Mouse (Mus musculus): ENCODE measurements around the gene Kcnc1.

Kcnc1 gene

DNA sequence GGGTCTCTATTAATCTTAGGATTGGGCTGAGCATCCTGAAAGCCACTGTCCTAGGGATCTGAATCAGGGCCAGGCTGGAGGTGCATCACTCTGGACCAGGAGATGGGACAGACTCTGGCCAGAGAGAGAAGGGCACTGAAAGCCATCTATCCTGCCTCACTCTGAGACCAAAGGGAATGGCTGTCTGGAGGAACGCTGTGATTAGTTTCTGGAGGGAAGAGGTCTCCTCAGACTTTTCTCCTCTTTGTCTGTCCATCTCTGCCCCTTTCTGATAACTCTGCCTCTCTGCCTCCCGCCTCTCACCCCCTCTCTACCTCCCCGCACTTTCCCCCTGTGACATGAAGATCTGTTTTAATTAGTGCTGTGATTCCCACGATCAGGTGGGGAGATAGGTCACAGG is 1.4 kb upstream of the Kcnc1 start:
- no peak for DNase-seq (ENCODE audit: low read depth)

DNA sequence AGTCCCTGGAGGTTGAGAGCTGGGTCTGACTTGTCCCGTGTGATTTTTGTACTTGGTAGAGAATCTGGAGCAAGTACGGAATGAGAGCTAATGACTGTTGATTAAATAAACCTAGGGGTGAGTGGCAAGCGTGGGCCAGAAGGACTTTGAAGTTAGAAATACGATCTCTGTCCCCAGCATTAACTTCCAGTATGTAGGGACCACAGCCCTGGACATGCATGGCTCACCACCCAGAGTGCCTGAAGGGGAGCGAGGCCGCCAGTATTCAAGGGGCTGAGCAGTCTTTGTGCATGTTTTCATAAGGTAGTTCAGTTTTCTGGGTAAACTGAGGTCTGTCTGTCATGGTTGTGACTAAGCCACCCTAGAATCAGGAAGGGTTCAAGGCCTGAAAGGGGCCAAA is 726 bp upstream of the Kcnc1 start:
- no peak for DNase-seq (ENCODE audit: low read depth)

DNA sequence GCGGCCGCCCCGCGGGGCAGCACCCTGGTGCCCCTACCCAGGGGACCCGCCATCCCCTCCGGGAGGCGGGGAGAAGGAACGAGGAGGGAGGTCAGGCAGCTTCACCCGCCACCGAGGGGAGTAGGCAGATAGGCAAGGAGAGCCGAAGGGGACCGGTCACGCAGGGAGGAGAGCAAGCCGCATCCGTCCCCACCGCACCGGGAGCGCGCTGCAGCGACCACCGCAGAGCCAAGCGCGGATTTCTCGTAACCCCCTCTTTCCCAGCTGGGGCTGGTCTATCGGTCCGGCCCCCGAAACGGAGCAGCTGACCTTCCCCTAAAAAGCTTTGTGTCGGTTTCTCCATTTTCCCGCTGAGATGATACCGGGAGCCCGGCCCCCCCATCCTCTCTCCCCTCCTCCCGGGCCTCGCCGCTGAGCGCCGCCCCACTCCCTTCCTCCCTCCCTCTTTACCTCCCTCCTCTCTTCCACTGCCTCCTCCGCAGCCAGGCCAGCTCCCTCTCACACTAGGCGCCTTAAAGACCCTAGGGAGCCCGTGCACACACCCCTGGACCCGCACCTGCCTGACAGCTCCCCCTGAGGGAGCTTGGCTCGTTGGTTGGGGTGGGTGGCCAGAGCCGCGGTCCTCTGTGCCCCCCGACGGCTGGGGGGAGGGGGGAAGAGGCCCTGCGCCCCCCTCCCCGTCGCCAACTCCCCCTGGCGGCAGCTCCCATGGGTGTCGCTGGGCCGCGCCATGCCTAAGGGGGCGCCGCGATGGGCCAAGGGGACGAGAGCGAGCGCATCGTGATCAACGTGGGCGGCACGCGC is 833 bp downstream of the Kcnc1 start:
- DNase-seq (ENCODE audit: low read depth) = no peak

- DNase-seq (ENCODE audit: low read depth) = no peak
These were observed 1.5 kb downstream of the Kcnc1 start for GRCm38 (mm10) chr7:46397732-46398333.

- DNase-seq (ENCODE audit: low read depth) = no peak
These were observed 2.3 kb downstream of the Kcnc1 start for GRCm38 (mm10) chr7:46398612-46399011.

DNA sequence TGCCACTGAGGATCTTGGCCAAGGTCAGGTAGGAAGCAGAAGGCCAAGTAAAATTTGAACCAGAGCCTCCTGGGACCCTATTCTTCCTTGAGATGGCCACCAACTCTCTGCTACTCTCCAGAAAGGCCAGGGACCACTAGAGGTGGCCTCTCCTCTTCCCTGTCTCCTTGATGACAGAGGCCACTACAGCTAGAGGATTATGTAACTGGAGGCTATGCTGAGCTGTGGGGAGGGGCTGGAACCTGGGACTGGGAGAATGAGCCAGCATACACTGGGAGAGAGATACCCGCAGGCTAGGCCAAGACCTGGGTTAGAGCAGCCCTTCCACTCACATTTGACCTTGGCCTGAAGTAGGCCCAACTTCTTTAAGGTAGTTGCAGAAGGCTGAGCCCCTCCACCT is 3.4 kb downstream of the Kcnc1 start:
- DNase-seq (ENCODE audit: low read depth) = no peak

DNA sequence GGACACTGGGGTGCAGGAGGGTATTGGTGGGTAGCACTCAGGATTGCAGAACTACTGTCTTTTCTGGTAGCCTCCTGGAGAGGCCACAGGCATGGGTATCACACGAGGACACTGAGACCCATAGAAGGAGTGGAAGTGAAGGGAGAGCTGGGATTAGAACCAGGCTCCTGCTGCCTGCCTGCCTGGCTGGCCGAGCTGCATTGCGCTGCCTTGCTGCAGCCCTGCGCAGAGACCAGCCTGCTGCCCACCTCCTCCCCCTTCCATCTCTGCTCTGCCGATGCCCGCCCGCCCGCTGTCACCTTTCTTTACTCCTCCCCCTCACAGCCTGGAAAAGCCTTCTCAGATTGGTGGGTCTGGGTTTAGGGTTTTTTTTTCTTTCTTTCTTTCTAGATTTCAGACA is 4.0 kb downstream of the Kcnc1 start:
- DNase-seq (ENCODE audit: low read depth) = no peak

GRCm38 (mm10) chr7:46401371-46402180 is 5.3 kb downstream of the Kcnc1 start:
- DNase-seq (ENCODE audit: low read depth) = no peak

- no peak for DNase-seq (ENCODE audit: low read depth)
These were observed 7.6 kb downstream of the Kcnc1 start for GRCm38 (mm10) chr7:46403616-46404485.

- no peak for DNase-seq (ENCODE audit: low read depth)
These were observed 8.5 kb downstream of the Kcnc1 start for GRCm38 (mm10) chr7:46404756-46405155.

DNA sequence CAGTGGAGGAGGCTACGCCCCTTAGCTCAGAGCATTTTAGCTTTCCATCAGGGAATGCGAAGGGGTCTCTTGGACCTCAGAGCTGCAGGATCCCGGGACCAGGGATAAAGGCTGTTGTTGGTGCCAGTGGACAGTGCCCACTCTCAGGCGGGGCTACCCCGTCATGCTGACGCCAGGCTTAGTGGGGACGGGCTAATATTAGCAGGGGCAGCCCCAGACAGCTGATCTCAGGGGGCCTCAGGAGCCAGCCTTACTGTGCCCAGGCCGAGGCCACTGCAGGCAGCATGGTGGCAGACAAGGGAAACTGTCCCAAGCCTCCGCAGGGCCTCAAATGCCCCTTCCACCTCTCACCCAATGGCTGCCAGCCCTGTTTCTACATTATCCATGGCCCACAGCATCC is 12.3 kb downstream of the Kcnc1 start:
- DNase-seq (ENCODE audit: low read depth) = no peak

DNA sequence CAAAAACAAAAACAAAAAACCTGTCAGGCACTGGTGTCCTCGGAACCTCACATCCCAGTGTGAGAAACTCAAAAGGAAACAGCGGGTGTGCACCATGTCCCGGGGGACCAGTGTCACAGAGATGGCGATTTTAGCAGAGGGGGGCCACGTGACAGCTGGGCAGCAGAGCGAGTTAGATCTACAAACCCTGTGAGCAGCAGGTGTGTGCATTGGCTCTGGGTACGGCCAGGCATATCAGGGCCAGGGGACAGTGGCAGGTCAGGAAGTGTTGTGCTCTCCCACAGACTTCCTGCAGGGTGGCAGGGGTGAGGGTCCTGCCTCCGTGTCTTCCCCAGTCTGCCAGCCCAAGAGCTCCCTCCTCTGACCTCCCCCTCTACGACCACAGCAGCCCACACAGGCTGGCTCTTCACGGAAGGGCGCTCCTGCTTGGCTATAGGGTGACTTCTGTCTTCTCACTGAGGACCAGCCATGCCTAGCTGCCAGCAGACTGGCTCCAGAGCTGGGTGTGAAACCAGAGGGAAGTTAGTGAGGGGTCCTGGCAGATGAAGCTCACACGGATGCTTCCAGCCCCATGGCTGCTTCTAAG is 13.0 kb downstream of the Kcnc1 start:
- no peak for DNase-seq (ENCODE audit: low read depth)

DNA sequence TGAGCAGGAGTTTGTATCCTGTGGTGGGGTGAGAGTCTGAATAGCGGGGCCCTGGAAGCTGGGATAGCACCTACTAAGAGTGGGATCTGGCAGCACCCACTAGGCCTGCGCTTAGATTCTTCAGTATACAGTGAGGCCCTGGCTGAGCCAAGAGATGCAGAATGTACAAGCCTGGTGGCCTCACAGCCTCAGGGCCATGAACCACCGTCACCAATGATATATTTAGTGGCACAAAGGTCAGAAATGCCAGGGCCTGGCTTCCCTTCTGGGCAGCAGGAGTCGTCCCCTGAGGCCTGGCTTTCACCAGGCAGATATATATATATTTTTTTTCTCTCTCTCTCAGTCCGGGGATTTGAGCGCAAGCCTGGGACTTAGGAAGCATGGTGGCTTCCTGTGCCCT is 14.4 kb downstream of the Kcnc1 start:
- no peak for DNase-seq (ENCODE audit: low read depth)

GRCm38 (mm10) chr7:46412823-46413222 is 16.5 kb downstream of the Kcnc1 start:
- DNase-seq (ENCODE audit: low read depth) = no peak

DNA sequence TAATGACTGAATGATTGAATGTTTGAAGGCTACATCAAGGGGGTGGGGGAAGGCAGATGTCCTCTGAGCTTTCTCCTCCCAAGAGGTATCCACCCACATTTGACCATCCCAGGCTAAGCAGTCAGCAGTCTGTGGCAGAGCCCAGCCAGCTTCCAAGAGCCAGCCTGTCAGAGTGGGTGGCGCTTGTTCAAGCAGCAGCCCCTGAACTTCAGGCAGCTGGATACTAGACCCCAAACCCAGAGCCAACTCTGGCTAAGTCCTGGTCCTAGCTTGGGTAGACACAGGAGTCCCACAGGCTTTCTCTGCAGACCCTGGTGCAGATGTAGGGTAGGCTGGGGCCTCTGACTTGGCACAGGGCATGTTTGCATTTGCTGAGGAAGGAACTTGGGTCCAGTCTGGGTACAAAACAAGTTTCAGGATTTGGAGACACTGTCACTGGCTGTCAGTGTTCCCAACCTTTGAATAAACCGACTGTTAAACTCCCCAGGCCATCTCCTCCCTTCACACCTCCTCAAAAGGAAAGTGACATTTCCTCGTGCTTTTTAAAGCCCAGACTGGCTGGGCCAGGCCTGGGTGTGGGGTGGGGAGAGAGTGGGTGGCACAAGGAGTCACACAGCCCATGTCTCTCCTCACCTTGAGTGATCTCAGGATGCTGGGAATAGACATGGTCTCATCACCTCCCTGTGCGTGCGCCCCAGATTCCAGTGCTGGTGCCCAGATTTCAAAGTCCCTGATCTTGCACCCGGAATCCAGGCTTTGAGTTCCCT is 17.8 kb downstream of the Kcnc1 start:
- DNase-seq (ENCODE audit: low read depth) = no peak

DNA sequence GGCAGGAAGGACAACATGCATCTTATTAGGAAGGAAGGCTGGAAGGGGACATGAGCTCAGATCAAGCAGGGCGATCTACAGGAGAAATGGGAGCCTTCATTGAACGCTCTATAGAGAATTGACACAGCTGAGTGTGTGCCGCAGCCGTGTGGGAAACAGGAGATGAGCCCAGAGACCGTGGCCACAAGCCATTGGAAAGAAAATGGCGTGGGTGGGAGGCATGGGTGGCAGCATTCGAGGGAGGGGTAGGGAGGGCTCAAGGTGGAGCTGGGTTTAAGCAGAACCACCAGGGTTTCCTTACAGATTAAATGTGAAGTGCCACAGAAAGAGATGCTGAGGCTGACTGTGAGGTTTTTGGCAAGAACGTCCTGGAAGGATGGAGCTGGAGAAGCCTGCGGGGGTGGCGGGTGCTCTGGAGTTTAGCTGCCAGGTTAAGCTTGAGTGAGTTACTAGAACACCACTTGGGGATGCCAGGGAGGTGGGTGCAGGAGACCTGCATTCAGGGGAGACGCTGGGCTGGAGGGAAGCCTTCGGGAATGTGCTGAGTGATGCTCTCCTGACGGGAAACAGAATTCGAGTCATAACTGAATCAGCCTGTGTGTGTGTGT is 19.6 kb downstream of the Kcnc1 start:
- DNase-seq (ENCODE audit: low read depth) = no peak

DNA sequence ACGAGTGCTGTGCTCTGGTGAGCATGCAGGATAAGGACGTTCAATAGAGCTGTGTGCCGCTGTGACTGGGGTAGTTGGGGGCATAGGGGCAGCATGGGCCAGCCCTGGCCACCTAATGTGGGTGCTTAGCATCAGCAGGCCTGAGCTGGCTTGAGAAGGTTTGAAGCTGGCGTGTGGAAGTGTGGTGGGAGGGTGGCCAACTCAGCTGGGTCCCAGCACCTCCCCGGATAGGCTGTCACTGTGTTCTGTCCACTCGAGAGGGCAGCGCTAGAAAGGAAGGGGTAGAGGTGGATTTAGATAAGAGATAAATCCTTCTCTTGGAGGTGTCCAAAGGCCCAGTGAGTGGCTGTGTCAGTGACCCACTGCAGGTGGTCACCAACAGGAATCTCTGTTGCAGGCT is 21.2 kb downstream of the Kcnc1 start:
- no peak for DNase-seq (ENCODE audit: low read depth)

DNA sequence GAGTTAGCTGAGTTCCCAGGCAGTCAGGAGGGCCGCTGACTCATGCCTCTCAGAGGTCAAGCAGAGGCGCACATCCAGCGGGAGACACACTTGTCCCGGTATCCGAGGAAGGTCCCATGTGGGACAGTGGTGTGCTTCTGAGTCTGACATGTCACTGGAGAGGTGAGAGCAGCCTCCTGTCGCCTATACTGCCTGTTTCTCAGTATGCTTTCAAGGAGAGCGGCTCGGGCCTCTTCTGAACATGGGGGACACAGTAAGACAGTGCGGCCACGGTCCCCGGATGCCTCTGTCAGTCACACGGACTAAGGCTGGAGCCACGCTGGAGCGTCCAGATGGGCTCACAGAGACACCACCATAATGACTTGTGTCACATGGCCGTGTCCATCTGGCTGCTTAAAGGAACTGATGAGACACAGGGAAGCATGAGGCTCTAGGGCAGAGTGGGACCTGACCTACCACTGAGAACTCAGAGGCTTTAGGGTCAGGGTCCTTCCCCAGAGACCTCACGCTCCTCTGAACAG is 21.9 kb downstream of the Kcnc1 start:
- DNase-seq (ENCODE audit: low read depth) = no peak

GRCm38 (mm10) chr7:46421535-46421934 is 25.2 kb downstream of the Kcnc1 start:
- no peak for DNase-seq (ENCODE audit: low read depth)

- no peak for DNase-seq (ENCODE audit: low read depth)
These were observed 25.9 kb downstream of the Kcnc1 start for GRCm38 (mm10) chr7:46422052-46422763.

All from NIH3T3 (cell line).